Mouse (Mus musculus): ENCODE results near the gene Gm20388. TPM values are rescaled to one million over a fixed set of nuclear protein-coding genes. Genes with fewer than 3 reads are reported as not detected.

The Gm20388 gene
- polyA plus RNA-seq, 1 experiment from 2014 or later: 5.5 TPM

DNA sequence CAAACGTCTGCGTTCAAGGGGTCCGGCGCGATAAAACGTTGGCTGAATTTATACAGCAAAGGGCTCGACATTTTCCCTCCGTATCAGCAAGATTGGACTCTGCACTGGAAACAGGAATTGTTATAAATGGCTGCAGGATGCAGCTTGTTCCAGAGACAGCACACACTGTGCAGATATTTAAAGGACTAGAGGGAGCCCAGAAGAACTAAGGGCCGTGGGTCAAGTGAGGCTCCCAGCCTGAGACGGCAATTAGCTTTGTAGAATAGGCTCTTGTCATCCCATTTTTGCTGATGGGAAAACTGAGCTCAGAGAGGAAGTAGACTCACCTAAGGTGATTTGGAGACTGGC lies 1462.0 kb downstream of the Gm20388 start:
- peaks cover 40% of the 10 kb centered on the region for H3K4me1 ChIP-seq
- 0 out of 2 replicates have a peak, but pooled peaks cover 4% of the 10 kb centered on the region for H3K27me3 ChIP-seq
- ATAC-seq (ENCODE audit: borderline replicate concordance, extremely low read depth, low FRiP score, low TSS enrichment): no peak
- no peaks in the 10 kb centered on the region for H3K9me3 ChIP-seq
- no peak overlapping the region for H3K4me3 ChIP-seq
- H3K36me3 ChIP-seq: no peaks in the 10 kb centered on the region
- 76% methylated on average over 10 of the region's 10 CpGs for WGBS
- H3K4me2 ChIP-seq: no peak overlapping the region
- H3K9ac ChIP-seq: no peak overlapping the region
- no peak overlapping the region for H3K27ac ChIP-seq

DNA sequence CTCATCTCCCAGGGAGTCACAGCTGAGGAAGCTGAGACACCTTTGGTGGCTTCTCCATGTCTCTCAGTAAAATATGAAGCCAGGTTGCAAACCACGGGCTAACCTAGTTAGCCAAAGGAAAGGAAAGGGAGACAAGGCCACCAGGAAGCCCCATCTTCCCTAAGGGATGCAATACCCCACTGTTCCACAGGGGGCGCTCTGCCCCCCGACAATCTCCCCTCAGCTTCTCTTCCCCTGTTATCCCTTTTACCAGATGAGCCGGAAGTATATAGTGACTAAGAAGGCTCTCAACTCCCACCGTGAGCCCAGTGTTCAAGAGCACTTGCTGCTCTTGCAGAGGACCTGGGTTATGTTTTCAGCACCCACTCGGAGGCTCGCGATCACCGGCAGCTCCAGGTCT lies 1463.6 kb downstream of the Gm20388 start:
- Histone ChIP-seq H3K4me2 (no peak overlapping the region), H3K4me1 (peaks cover 36% of the 10 kb centered on the region), H3K36me3 (no peaks in the 10 kb centered on the region), H3K27me3 (0 out of 2 replicates have a peak, but pooled peaks cover 4% of the 10 kb centered on the region), H3K9ac (no peak overlapping the region), H3K9me3 (no peaks in the 10 kb centered on the region), H3K27ac (no peak overlapping the region), H3K4me3 (no peak overlapping the region)
- WGBS: 30% methylated on average over 9 of the region's 9 CpGs
- no peak for ATAC-seq (ENCODE audit: borderline replicate concordance, extremely low read depth, low FRiP score, low TSS enrichment)

DNA sequence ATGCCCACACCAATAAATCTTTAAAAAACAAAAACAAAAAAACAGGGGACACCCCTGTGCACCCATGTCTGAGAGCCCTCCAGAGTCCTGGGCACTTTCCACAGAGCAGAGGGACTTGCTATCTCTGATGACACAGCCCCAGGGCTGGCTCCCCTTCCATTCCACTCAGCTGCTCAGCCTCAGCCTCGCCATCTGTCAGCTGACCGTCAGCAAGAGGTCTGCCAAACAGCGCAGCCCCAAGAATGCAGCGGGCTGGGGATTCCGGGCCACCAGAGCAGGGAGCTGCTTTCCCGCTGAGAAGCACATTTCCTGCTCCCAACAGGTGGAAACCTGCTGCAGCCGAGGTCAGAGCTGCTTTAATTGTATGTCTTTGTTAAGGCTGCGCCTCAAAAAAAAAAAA lies 1464.1 kb downstream of the Gm20388 start:
- no peaks in the 10 kb centered on the region for H3K9me3 ChIP-seq
- no peak overlapping the region for H3K4me2 ChIP-seq
- H3K27me3 ChIP-seq: 0 out of 2 replicates have a peak, but pooled peaks cover 4% of the 10 kb centered on the region
- H3K4me1 ChIP-seq: peaks cover 36% of the 10 kb centered on the region
- no peak overlapping the region for H3K27ac ChIP-seq
- no peaks in the 10 kb centered on the region for H3K36me3 ChIP-seq
- 5% methylated on average over 8 of the region's 8 CpGs for WGBS
- H3K9ac ChIP-seq: no peak overlapping the region
- H3K4me3 ChIP-seq: no peak overlapping the region
- peak; percentile 62; the same call in 1 of the 2 replicates for ATAC-seq (ENCODE audit: borderline replicate concordance, extremely low read depth, low FRiP score, low TSS enrichment)

DNA sequence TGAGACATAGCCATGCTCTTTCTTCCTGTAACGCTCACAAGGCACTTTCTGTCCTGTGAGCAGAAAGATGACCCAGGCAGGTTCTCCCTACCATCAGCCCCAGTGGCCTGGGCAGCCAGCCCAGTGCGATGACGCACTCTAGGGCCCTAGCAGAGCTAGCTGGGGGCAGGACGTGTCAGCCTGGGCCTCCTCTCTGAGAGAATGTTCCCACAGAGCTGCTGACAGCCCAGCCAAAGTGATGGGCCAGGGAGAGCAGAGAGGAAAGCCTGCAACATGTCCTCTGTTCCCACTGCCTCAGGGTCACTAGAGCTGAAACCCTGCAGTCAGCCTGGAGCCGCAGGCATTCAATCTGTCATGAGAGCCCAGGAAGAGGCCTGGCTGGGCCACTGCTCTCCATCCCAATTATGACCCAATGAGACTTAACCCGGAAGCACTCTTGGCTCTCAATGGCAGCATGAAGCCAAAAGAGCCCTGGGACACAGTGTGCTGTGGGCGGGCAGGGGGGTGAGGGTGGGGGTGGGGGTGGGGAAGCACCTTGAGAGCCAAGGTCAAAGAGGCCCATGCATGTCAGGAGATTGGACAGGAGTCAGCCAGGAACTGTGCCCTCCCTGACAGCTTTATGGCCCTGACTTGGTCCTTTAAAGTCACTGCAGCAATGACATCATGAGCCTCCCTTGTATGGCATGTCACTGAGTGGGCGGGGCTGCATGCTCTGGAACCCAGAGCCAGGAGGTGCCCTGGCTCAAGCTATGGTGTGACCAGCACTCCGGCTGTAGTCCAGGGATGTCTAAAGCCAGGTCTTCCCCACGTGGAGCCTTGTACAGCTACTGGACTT lies 1465.7 kb downstream of the Gm20388 start:
- Histone ChIP-seq H3K4me2 (no peak overlapping the region), H3K36me3 (no peaks in the 10 kb centered on the region), H3K27me3 (no peaks in the 10 kb centered on the region), H3K4me1 (peaks cover 36% of the 10 kb centered on the region), H3K9me3 (no peaks in the 10 kb centered on the region), H3K9ac (no peak overlapping the region), H3K27ac (peak overlapping the region; percentile 49), H3K4me3 (no peak overlapping the region)
- WGBS: 53% methylated on average over 10 of the region's 10 CpGs
- peak; percentile 75 for ATAC-seq (ENCODE audit: borderline replicate concordance, extremely low read depth, low FRiP score, low TSS enrichment)

DNA sequence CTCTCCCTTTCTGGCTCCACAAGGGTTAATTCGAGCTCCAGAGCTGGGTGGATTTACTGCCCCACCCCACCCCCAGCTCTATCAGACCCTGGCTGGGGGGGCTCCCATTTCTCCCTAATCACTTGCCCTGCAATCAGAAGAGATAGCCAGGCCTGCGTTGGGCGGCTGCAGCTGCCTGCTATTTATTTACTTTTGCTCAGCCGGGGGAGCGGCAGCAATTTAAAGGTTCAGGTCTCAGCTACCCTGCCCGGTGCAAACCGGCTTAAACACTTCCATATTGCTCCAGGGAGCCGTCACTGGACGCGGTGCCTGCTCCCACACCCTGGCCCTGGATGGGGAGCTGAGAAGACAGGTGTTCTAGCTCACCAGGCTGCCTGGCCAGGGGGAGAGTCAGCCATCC lies 1467.0 kb downstream of the Gm20388 start:
- Histone ChIP-seq H3K27me3 (no peaks in the 10 kb centered on the region), H3K4me1 (peaks cover 40% of the 10 kb centered on the region), H3K36me3 (no peaks in the 10 kb centered on the region), H3K9ac (no peak overlapping the region), H3K9me3 (no peaks in the 10 kb centered on the region), H3K27ac (no peak overlapping the region), H3K4me2 (no peak overlapping the region), H3K4me3 (no peak overlapping the region)
- ATAC-seq (ENCODE audit: borderline replicate concordance, extremely low read depth, low FRiP score, low TSS enrichment): no peak
- 13% methylated on average over 10 of the region's 10 CpGs for WGBS

DNA sequence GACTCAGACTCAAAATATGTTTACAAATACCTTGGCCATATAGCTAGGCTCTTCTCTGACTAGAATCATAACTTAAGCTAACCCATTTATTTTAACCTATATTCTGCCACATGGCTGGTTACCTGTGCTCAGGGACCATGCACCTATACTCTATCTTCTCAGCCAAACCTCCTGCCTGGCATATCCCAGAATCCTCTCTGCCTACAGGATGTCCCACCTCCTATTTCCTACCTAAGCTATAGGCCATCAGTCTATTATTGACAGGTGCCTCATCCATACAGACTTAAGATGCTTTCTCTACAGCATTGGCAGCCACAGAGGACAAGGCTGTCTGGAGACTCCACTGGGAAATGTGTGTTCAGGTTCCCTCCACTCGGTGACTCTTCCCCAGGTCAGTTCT lies 1468.7 kb downstream of the Gm20388 start:
- Histone ChIP-seq H3K9me3 (no peaks in the 10 kb centered on the region), H3K4me3 (no peak overlapping the region), H3K27me3 (no peaks in the 10 kb centered on the region), H3K9ac (no peak overlapping the region), H3K4me2 (no peak overlapping the region), H3K4me1 (peaks cover 44% of the 10 kb centered on the region), H3K27ac (no peak overlapping the region), H3K36me3 (no peaks in the 10 kb centered on the region)
- ATAC-seq (ENCODE audit: borderline replicate concordance, extremely low read depth, low FRiP score, low TSS enrichment): no peak
- 75% methylated on average over 1 of the region's 1 CpGs for WGBS

DNA sequence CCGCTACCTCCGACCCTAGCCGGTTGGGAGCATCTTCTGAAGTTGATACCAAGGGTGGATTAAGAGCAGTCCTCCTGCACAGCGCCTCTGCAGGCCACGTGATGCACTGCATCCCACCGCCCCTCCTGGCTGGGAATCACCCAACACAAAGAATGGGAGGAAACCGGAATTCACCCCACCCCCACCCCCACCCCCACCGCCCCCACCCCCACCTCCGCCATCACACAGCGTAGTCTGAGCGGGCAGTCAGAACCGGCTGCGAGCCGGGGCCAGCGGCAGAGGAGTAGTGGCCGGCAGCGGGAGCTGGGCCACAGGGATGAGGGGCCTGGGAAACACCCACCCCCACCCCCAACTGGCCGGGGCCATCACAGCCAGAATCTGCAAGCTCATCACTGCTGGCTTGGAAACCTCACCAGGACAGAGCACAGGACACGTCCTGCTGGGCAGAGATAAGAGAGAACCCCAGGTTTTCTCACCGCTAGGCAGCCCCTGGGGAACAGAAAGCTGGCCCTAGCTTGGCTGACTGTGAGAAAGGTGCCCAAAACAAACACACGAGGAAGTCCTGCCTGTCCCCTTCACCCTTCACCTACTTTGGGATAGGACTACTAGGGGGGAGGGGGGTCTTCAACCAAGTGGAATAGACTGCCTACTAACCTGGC lies 1472.1 kb downstream of the Gm20388 start:
- H3K4me1 ChIP-seq: peaks cover 20% of the 10 kb centered on the region
- H3K4me3 ChIP-seq: peak overlapping the region; percentile 27
- peak overlapping the region; percentile 55 for H3K4me2 ChIP-seq
- 2% methylated on average over 21 of the region's 21 CpGs for WGBS
- peak overlapping the region; percentile 38 for H3K9ac ChIP-seq
- no peaks in the 10 kb centered on the region for H3K36me3 ChIP-seq
- 0 out of 2 replicates have a peak overlapping the region, but pooled peaks have one; percentile 15 for H3K27ac ChIP-seq
- H3K27me3 ChIP-seq: no peaks in the 10 kb centered on the region; the same call in 1 of the 2 replicates
- H3K9me3 ChIP-seq: no peaks in the 10 kb centered on the region
- ATAC-seq (ENCODE audit: borderline replicate concordance, extremely low read depth, low FRiP score, low TSS enrichment): peak; percentile 68

DNA sequence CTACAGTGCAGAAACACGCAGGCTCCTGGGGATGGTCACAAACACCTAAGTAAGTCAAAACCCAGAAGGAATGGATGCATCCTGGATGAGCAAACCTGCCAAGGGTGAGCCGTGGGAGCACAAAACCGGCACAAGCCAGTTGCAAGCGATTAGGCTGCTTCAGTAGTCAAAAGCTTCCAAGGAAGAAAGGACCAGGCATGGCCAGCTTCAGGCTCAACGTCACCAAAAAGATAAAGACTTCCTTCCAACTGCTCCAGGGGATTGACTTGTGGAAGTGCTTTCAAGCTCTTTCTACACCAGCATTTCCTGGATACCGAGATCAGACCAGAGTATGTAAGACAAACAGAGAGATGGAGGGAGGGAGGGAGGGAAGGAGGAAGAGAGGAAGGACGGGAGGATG lies 1474.9 kb downstream of the Gm20388 start:
- Histone ChIP-seq H3K4me1 (peaks cover 11% of the 10 kb centered on the region), H3K9me3 (no peaks in the 10 kb centered on the region), H3K36me3 (no peaks in the 10 kb centered on the region), H3K4me3 (no peak overlapping the region), H3K27me3 (peaks cover 19% of the 10 kb centered on the region), H3K9ac (no peak overlapping the region), H3K4me2 (no peak overlapping the region), H3K27ac (no peak overlapping the region)
- WGBS: 30% methylated on average over 7 of the region's 7 CpGs
- no peak for ATAC-seq (ENCODE audit: borderline replicate concordance, extremely low read depth, low FRiP score, low TSS enrichment)

DNA sequence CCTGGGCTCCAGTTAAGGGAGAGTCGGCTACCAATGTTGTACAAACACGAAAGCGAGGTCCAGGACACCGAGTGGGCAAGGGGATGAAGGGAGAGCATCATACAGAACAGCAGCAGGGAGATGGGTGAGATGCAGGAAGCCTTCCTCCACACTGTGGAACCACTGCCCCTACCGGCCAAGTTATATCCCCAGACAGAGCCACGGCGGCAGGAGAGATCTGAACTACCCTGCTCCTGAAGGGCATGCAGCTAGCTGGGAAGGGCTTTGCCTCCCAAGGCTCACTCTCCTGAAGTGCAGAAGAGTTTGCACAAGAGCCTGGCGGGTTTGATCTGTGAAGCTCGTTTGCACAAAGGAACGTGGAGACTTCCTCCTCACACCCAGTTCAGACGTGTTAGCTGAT lies 1480.0 kb downstream of the Gm20388 start:
- Histone ChIP-seq H3K27ac (no peak overlapping the region), H3K9ac (no peak overlapping the region), H3K9me3 (no peaks in the 10 kb centered on the region), H3K27me3 (peaks cover 66% of the 10 kb centered on the region), H3K36me3 (no peaks in the 10 kb centered on the region), H3K4me1 (peaks cover 27% of the 10 kb centered on the region), H3K4me2 (no peak overlapping the region), H3K4me3 (no peak overlapping the region)
- ATAC-seq (ENCODE audit: borderline replicate concordance, extremely low read depth, low FRiP score, low TSS enrichment): peak; percentile 71; the same call in 1 of the 2 replicates
- 12% methylated on average over 11 of the region's 11 CpGs for WGBS

DNA sequence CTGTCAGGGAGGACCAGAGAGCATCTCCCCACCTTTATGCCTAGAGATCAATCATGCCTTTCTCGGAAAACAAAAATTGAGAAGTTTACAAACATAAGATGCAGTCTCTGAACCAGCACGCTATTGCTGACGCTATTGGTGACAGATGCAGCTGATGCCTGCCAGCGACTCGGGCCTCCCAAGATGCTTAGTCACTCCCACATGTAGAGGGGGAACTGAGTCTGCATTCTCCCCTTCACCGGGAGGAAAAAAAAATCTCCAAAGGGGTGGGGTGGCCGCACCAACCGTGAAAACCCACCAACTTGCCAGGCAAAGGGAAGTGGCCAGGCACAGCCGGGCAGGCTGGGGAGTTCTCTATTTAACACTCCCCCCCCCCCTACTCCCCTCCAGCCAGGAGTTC lies 1480.6 kb downstream of the Gm20388 start:
- no peak overlapping the region for H3K27ac ChIP-seq
- ATAC-seq (ENCODE audit: borderline replicate concordance, extremely low read depth, low FRiP score, low TSS enrichment): no peak
- H3K4me1 ChIP-seq: peaks cover 30% of the 10 kb centered on the region
- H3K4me3 ChIP-seq: no peak overlapping the region
- WGBS: 8% methylated on average over 9 of the region's 9 CpGs
- peaks cover 72% of the 10 kb centered on the region for H3K27me3 ChIP-seq
- H3K36me3 ChIP-seq: no peaks in the 10 kb centered on the region
- no peaks in the 10 kb centered on the region for H3K9me3 ChIP-seq
- H3K9ac ChIP-seq: no peak overlapping the region
- H3K4me2 ChIP-seq: no peak overlapping the region

DNA sequence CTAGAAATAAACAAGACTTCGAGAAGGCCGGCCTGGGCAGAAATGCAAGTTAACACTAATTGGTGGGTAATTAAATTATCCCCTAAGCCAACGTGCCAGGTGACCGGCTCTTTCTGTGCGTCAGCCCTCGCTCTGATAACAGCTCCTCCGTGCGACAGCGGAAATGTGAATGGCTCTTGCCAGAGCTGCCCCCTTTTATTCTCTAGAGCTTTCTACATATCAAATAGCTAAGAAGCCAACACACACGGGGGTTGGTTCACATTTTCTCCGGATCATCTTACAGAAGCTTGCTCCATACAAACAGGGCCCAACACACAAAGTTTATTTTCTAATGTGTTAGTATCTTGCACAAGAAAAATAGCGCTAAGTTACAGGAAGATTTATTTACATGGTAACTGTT lies 1481.1 kb downstream of the Gm20388 start:
- no peak overlapping the region for H3K27ac ChIP-seq
- no peak for ATAC-seq (ENCODE audit: borderline replicate concordance, extremely low read depth, low FRiP score, low TSS enrichment)
- peaks cover 78% of the 10 kb centered on the region for H3K27me3 ChIP-seq
- no peak overlapping the region for H3K9ac ChIP-seq
- no peak overlapping the region for H3K4me2 ChIP-seq
- 6% methylated on average over 12 of the region's 12 CpGs for WGBS
- H3K4me1 ChIP-seq: peaks cover 30% of the 10 kb centered on the region
- H3K9me3 ChIP-seq: no peaks in the 10 kb centered on the region
- H3K4me3 ChIP-seq: no peak overlapping the region
- no peaks in the 10 kb centered on the region for H3K36me3 ChIP-seq

DNA sequence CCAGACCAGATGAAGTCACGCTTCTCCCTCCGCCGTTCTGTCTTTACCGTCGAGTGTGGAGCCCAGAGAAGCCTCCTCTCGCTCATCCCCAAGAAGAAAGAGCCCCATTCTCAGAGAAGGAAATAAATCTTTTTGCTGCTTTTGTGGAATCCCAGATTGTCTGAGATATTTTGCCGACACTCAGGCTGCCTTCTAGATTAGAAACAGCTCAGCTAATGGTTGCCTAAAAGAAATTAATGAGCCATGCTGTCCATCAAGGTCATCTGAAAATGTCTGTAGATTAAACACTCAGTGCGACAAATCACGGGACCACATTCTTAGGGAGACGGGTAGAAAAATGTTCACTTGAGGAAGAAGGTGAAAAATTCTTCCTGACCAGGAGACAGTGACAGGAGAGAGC lies 1481.8 kb downstream of the Gm20388 start:
- no peak overlapping the region for H3K9ac ChIP-seq

More for the DNA sequence above, 1481.8 kb downstream of the Gm20388 start:
- peaks cover 83% of the 10 kb centered on the region for H3K27me3 ChIP-seq
- WGBS: 23% methylated on average over 10 of the region's 10 CpGs
- peaks cover 30% of the 10 kb centered on the region for H3K4me1 ChIP-seq
- H3K9me3 ChIP-seq: no peaks in the 10 kb centered on the region
- no peak for ATAC-seq (ENCODE audit: borderline replicate concordance, extremely low read depth, low FRiP score, low TSS enrichment)
- H3K4me2 ChIP-seq: no peak overlapping the region
- H3K4me3 ChIP-seq: no peak overlapping the region
- H3K36me3 ChIP-seq: no peaks in the 10 kb centered on the region
- no peak overlapping the region for H3K27ac ChIP-seq

All from lung, embryonic 15.5 days (tissue).